Mouse (Mus musculus) 416B (cell line): ENCODE measurements around the gene C130073F10Rik.
"Not testable (repeated sequence)": the region's sequence is repeated elsewhere in the genome, so short reads cannot be mapped to it uniquely, and the experiment has no call there.

Source experiments
- DNase-seq: peaks from one replicate; pipeline ENCODE4 v3.0.0; 2011; ENCODE audit warnings: low read depth

Gene C130073F10Rik

DNA sequence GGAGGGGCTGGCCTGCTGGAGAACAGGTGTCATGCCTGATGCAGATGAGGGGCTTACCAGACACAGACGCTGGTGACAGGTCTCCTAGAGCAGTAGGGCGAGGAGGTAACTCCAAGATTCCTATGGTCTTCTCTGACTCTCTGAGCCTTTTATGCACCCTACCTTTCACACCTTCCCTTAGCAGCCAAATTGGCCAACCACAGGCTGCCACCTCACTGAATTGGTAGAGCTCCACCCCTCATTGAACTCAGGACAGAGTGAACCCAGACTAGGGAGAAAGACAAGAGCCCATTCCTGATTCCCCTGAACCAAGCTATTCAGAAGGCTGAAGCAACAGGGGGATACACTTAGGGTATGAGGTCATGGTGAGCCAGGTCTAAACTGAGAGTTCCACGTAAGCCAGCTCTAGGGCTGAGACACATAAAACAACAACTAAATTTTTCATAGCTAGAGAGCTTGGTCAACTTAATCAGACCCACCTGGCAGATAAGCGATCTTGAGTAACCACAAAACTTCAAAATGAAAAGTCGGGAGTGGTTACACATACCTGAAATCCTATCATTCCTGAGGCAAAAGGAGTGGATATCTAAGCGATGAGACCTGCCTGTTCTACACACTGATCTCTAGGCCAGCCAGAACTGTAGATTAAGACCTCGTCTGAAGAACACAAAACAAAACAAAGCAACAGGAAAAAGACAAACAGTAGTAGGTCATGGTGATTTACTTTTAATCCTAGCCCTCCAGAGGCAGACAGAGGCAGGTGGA, at the start of gene C130073F10Rik:
C130073F10Rik (minus strand) TSS at position 134 of the 765 bp plus-strand sequence.
- DNase-seq = no peak

DNA sequence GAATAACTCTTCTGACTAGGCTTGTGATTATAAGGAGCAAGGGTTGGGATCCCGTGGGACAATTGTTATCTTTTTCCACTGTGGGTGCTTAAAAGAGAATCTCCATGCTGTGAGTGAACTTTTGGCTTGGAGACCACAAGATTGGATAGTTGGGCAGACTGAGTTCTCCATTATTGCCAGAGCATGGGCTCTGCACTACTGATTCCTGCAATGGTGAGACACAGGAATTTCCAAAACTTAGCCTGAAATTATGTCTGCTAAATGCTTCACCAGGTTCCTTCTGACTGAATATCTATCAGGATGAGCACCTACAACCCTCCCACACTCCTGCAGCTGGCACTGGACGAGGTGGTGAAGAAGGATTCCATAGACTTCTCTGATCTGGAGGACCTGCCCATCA, 46.5 kb upstream of the C130073F10Rik start, which contains the start of gene Gm12794:
Gm12794 (plus strand) TSS at position 301 of the 400 bp plus-strand sequence.
- DNase-seq = not testable (repeated sequence)

DNA sequence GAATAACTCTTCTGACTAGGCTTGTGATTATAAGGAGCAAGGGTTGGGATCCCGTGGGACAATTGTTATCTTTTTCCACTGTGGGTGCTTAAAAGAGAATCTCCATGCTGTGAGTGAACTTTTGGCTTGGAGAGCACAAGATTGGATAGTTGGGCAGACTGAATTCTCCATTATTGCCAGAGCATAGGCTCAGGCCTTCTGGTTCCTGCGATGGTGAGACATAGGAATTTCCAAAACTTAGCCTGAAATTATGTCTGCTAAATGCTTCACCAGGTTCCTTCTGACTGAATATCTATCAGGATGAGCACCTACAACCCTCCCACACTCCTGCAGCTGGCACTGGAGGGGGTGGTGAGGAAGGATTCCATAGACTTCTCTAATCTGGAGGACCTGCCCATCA, 15.2 kb upstream of the C130073F10Rik start, which contains the start of gene Gm12800:
Gm12800 (plus strand) TSS at position 301 of the 400 bp plus-strand sequence.
- DNase-seq = not testable (repeated sequence)

DNA sequence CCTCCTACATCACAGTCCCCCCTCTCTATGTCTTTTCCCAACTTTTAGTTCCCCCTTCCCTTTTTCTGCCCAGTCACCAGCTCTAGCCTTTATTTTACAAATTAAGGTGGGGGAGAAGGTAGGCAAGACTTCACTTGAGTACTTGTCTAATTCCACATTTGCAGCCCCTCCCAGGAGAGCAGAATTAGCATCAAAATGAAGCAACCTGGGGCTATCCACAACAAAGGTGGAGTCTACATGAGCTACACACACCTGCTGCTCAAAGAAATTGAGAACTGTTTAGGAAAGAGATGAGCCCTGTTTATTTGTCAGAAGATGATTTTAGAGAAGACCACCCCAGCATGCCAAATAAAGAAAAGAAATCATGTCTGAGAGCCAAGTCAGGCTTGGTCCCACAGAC, 4.2 kb downstream of the C130073F10Rik start:
- DNase-seq = no peak

DNA sequence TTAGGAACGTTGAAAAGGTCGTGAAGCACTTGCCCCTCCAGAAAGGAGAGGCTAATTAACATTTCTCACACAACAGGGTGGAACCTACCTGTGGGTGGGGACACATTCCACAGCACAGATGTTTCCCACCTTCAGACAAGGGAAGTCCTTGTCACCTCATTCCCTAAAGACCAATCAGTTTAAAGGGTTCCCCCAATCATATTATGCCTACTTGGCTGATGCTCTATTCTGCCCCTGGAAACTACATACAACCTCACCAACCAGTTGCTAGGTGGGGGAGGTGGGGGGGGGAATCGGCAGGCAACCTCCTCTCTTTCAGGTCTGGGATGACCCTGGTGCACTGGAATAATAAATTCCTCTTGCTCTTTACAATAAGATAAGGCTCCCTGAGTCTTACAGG, 9.9 kb downstream of the C130073F10Rik start:
- DNase-seq = no peak

DNA sequence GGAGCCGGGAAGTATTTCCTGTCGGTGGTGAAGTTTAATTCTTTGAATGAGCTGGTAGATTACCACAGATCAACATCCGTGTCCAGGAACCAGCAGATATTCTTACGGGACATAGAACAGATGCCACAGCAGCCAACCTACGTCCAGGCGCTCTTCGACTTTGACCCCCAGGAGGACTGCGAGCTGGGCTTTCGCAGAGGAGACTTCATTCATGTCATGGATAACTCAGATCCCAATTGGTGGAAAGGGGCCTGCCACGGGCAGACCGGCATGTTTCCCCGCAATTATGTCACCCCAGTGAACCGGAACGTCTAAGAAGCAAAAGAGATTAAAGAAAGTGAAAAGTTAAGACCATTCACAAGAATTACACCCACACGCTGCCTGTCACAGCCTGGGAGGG, 17.9 kb downstream of the C130073F10Rik start:
- not testable (repeated sequence) for DNase-seq

DNA sequence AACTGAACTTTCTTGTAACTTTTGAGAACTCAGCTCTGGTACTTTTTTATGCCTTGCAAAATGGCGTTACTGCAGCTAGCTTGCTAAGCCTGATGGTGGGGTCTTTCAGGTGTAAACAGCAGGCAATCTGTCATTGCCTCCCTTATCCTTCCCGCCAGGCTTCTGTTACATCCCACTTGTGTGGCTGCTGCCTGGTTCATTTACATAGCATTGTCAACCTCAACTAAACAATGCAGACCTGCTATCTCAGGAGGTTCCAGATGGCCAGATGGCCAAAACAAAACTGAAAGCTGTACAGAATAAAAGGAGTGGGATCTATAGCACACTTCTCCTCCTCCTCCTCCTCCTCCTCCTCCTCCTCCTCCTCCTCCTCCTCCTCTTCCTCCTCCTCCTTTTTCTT, 21.6 kb downstream of the C130073F10Rik start:
- DNase-seq = not testable (repeated sequence)

DNA sequence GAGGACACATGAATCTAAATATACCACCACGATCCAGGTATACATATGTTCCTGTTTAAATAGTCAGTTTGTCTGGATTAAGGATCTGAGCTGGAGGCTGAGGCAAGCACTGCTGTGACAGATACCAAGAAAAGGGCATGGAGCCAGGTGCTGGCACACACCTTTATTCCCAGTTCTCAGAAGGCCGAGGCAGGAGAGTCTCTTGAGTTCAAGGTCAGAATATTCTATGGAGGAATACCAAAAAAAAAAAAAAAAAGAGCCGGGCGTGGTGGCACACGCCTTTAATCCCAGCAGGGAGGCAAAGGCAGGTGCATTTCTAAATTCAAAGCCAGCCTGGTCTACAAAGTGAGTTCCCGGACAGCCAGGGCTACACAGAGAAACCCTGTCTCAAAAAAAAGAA, 31.3 kb downstream of the C130073F10Rik start:
- DNase-seq = no peak

DNA sequence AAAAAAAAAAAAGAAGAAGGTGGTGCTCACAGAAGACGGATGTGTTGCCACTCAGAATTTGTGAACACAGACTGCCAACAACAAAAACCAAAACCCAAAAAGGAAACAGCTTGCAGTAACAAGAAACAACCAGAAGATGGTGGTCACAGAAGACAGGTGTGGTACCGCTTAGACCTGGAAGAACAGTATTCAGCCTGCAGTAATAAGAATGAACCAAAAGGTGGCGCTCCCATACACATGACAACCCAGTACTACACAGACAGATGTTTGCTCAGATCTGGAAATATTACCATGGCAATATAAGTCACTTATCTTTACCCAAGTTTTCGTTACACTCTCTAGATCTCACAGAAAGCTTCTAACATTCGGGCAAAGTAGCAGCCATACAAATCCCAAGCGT, 32.7 kb downstream of the C130073F10Rik start:
- peak; percentile 64 for DNase-seq

DNA sequence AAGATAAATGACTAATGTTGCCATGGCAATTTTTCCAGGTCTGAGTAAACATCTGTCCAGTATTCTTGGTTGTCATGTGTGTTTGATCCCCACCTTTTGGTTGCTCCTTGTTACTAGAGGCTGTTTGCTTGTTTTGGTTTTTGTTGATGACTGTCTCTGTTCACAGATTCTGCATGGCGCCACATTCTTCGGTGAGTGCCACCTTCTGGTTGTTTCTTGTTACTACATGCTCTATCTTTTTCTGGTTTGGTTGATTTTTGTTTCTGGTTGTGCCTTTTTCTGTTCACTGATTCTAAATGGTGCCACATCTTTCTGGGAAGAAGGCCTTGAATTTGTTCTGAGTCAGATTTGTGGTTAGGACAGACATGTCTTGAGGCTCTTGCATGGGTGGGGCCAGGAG, 42.7 kb downstream of the C130073F10Rik start:
- DNase-seq = no peak

DNA sequence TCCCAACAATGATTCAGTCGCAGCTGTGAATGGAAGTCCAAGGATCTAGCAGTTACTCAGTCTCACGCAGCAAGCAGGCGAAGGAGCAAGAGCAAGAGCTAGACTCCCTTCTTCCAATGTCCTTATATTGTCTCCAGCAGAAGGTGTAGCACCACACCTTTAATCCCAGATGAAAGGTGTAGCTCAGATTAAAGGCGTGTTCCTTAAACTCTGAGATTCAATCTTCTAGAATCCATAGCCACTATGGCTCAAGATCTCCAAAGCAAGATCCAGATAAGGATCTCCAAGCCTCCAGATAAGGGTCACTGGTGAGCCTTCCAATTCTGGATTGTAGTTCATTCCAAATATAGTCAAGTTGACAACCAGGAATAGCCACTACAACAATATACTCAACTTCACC, 49.7 kb downstream of the C130073F10Rik start, which contains the start of gene B020004J07Rik:
B020004J07Rik (minus strand) TSS at position 101 of the 400 bp plus-strand sequence.
- not testable (repeated sequence) for DNase-seq
